Mouse (Mus musculus): ENCODE results near the gene Dmgdh. TPM values are rescaled to one million over a fixed set of nuclear protein-coding genes. Genes with fewer than 3 reads are reported as not detected.

Gene Dmgdh
- total RNA-seq, 1 experiment, result 2.1 TPM

DNA sequence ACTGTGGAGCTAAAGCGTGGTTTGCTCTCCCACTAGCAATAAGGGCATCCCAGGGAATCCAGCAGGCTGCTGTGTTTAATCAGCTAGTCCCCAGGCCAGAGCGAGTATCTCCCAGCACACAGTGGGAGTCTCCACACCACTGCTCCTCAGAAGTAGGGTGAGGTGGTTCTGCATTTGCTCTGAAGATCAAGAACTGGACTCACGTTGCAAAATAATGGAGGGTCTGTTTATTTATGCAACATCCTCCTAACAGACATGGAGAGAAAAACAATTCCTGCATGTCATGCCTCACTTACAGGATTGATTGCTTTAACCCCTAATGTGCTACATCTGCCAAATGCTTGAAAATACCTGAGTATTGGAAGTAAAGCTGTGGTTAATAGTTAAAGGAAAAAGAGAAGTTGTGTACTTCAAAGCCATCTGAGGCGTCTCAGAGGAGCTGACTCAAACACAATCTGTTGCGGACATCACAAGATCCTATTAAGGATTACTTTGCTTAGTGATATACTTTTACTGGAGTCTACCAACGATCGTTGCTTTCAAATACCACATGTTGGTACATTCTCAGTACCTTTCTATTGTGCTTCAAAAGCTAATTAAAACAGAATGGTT, 99.6 kb downstream of the Dmgdh start:
- H3K9ac ChIP-seq (ENCODE audit: insufficient read depth, low read depth, low read length, poor library complexity, severe bottlenecking), result no peak overlapping the region
- DNase-seq (ENCODE audit: low read depth, low spot score), result no peak
- no peak overlapping the region for H3K4me3 ChIP-seq (ENCODE audit: insufficient read depth in 1 of 2, low read depth in 1 of 2, low read length in 2 of 2, poor library complexity in 1 of 2, severe bottlenecking in 1 of 2)
- TF ChIP-seq CHD2 (IDR thresholded peaks at IDR 0.05; ENCODE audit: low read depth, low read length) (no peak), ZNF384 (IDR thresholded peaks at IDR 0.05; ENCODE audit: low read depth, low read length) (no peak), HCFC1 (IDR thresholded peaks at IDR 0.05; ENCODE audit: borderline replicate concordance, insufficient read depth, low read length) (no peak), MAFK (IDR thresholded peaks at IDR 0.05; ENCODE audit: insufficient read depth, low read depth, low read length) (no peak), ZC3H11A (IDR thresholded peaks at IDR 0.05; ENCODE audit: borderline replicate concordance, low read depth, low read length) (no peak)
- H3K4me1 ChIP-seq (ENCODE audit: control insufficient read depth in 2 of 2, insufficient read depth in 2 of 2, low read length in 2 of 2, poor library complexity in 1 of 2), result no peaks in the 10 kb centered on the region
- in situ Hi-C loops (cut with MboI; ENCODE audit: low sequenced_read_pairs in 2 of 2, unreplicated experiment in 2 of 2), result no loop called here
- no peaks in the 10 kb centered on the region for H3K9me3 ChIP-seq (ENCODE audit: control insufficient read depth, insufficient read depth, low read depth, low read length)
- no peak overlapping the region for H3K27ac ChIP-seq (ENCODE audit: insufficient read depth, low read depth, low read length, poor library complexity, severe bottlenecking)
- H3K36me3 ChIP-seq (ENCODE audit: control insufficient read depth, insufficient read depth, low read length, poor library complexity, severe bottlenecking), result no peaks in the 10 kb centered on the region

DNA sequence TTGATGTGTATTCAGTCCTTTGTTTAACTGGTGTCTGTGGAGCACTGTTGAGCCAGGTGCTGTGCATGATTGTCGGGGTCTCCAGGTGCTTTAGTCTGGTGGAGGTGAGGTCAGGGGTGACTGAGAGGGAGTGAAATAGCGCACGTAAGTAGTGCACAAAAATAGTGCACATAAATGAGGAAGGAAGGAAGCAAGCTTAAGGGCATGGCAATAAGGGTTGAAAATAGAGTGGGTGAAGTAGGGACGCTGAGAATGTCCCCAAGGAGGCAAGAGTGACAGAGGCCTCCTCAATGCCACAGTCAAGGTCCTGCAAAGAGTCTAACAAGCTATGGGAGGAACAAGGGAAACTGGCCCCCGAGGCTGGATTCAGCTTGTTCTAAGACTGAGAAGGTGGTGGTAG, 108.6 kb downstream of the Dmgdh start:
- Histone ChIP-seq H3K4me1 (ENCODE audit: control insufficient read depth in 2 of 2, insufficient read depth in 2 of 2, low read length in 2 of 2, poor library complexity in 1 of 2) (no peaks in the 10 kb centered on the region), H3K9ac (ENCODE audit: insufficient read depth, low read depth, low read length, poor library complexity, severe bottlenecking) (no peak overlapping the region), H3K27ac (ENCODE audit: insufficient read depth, low read depth, low read length, poor library complexity, severe bottlenecking) (no peak overlapping the region), H3K36me3 (ENCODE audit: control insufficient read depth, insufficient read depth, low read length, poor library complexity, severe bottlenecking) (no peaks in the 10 kb centered on the region), H3K4me3 (ENCODE audit: insufficient read depth in 1 of 2, low read depth in 1 of 2, low read length in 2 of 2, poor library complexity in 1 of 2, severe bottlenecking in 1 of 2) (no peak overlapping the region), H3K9me3 (ENCODE audit: control insufficient read depth, insufficient read depth, low read depth, low read length) (no peaks in the 10 kb centered on the region)
- in situ Hi-C loops (cut with MboI; ENCODE audit: low sequenced_read_pairs in 2 of 2, unreplicated experiment in 2 of 2), result no loop called here
- TF ChIP-seq MAFK (IDR thresholded peaks at IDR 0.05; ENCODE audit: insufficient read depth, low read depth, low read length) (no peak), HCFC1 (IDR thresholded peaks at IDR 0.05; ENCODE audit: borderline replicate concordance, insufficient read depth, low read length) (no peak), CHD2 (IDR thresholded peaks at IDR 0.05; ENCODE audit: low read depth, low read length) (no peak), ZC3H11A (IDR thresholded peaks at IDR 0.05; ENCODE audit: borderline replicate concordance, low read depth, low read length) (no peak), ZNF384 (IDR thresholded peaks at IDR 0.05; ENCODE audit: low read depth, low read length) (no peak)
- no peak for DNase-seq (ENCODE audit: low read depth, low spot score)

GRCm38 (mm10) chr13:93785329-93785728, 111.1 kb downstream of the Dmgdh start:
- H3K4me1 ChIP-seq (ENCODE audit: control insufficient read depth in 2 of 2, insufficient read depth in 2 of 2, low read length in 2 of 2, poor library complexity in 1 of 2), result no peaks in the 10 kb centered on the region
- H3K36me3 ChIP-seq (ENCODE audit: control insufficient read depth, insufficient read depth, low read length, poor library complexity, severe bottlenecking), result no peaks in the 10 kb centered on the region
- no peak overlapping the region for H3K4me3 ChIP-seq (ENCODE audit: insufficient read depth in 1 of 2, low read depth in 1 of 2, low read length in 2 of 2, poor library complexity in 1 of 2, severe bottlenecking in 1 of 2)
- no peak for DNase-seq (ENCODE audit: low read depth, low spot score)
- in situ Hi-C loops (cut with MboI; ENCODE audit: low sequenced_read_pairs in 2 of 2, unreplicated experiment in 2 of 2), result no loop called here
- TF ChIP-seq CHD2 (IDR thresholded peaks at IDR 0.05; ENCODE audit: low read depth, low read length), result no peak
- TF ChIP-seq HCFC1 (IDR thresholded peaks at IDR 0.05; ENCODE audit: borderline replicate concordance, insufficient read depth, low read length), result no peak
- no peak for TF ChIP-seq MAFK (IDR thresholded peaks at IDR 0.05; ENCODE audit: insufficient read depth, low read depth, low read length)
- no peak for TF ChIP-seq ZNF384 (IDR thresholded peaks at IDR 0.05; ENCODE audit: low read depth, low read length)
- TF ChIP-seq ZC3H11A (IDR thresholded peaks at IDR 0.05; ENCODE audit: borderline replicate concordance, low read depth, low read length), result no peak
- no peaks in the 10 kb centered on the region for H3K9me3 ChIP-seq (ENCODE audit: control insufficient read depth, insufficient read depth, low read depth, low read length)
- no peak overlapping the region for H3K9ac ChIP-seq (ENCODE audit: insufficient read depth, low read depth, low read length, poor library complexity, severe bottlenecking)
- no peak overlapping the region for H3K27ac ChIP-seq (ENCODE audit: insufficient read depth, low read depth, low read length, poor library complexity, severe bottlenecking)

DNA sequence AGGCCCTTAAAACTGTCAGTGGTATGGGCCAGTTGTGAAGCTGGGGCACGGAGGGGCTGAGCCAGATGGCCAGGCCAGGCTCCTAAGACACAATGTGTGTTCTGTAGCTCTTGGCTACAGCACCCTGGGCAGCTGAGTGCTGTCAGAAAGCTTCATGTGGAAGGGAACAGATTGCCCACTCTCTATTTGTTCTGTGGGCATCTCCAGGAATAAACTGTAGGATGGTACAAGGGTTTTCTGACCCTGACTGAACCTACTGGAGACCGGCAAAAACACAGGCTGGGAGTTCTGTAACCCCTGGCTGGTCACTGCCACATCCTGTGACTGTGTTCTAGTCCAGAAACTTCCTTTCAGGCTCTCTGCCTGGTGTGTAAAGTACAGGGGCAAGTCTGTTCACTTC, 111.8 kb downstream of the Dmgdh start:
- DNase-seq (ENCODE audit: low read depth, low spot score), result no peak
- no peak overlapping the region for H3K4me3 ChIP-seq (ENCODE audit: insufficient read depth in 1 of 2, low read depth in 1 of 2, low read length in 2 of 2, poor library complexity in 1 of 2, severe bottlenecking in 1 of 2)
- no peak overlapping the region for H3K27ac ChIP-seq (ENCODE audit: insufficient read depth, low read depth, low read length, poor library complexity, severe bottlenecking)
- no peak overlapping the region for H3K9ac ChIP-seq (ENCODE audit: insufficient read depth, low read depth, low read length, poor library complexity, severe bottlenecking)
- no peaks in the 10 kb centered on the region for H3K9me3 ChIP-seq (ENCODE audit: control insufficient read depth, insufficient read depth, low read depth, low read length)
- TF ChIP-seq MAFK (IDR thresholded peaks at IDR 0.05; ENCODE audit: insufficient read depth, low read depth, low read length) (no peak), ZC3H11A (IDR thresholded peaks at IDR 0.05; ENCODE audit: borderline replicate concordance, low read depth, low read length) (no peak), HCFC1 (IDR thresholded peaks at IDR 0.05; ENCODE audit: borderline replicate concordance, insufficient read depth, low read length) (no peak), ZNF384 (IDR thresholded peaks at IDR 0.05; ENCODE audit: low read depth, low read length) (no peak), CHD2 (IDR thresholded peaks at IDR 0.05; ENCODE audit: low read depth, low read length) (no peak)
- in situ Hi-C loops (cut with MboI; ENCODE audit: low sequenced_read_pairs in 2 of 2, unreplicated experiment in 2 of 2), result no loop called here
- H3K36me3 ChIP-seq (ENCODE audit: control insufficient read depth, insufficient read depth, low read length, poor library complexity, severe bottlenecking), result no peaks in the 10 kb centered on the region
- no peaks in the 10 kb centered on the region for H3K4me1 ChIP-seq (ENCODE audit: control insufficient read depth in 2 of 2, insufficient read depth in 2 of 2, low read length in 2 of 2, poor library complexity in 1 of 2)
